Mouse (Mus musculus) thymus, postnatal 25 days (tissue): ENCODE measurements around the gene Ptcra.
"Not testable (repeated sequence)": the region's sequence is repeated elsewhere in the genome, so short reads cannot be mapped to it uniquely, and the experiment has no call there.

ENCODE experiments used
- DNase-seq: peaks from one replicate; pipeline ENCODE4 v3.0.0; 2022

Ptcra gene

DNA sequence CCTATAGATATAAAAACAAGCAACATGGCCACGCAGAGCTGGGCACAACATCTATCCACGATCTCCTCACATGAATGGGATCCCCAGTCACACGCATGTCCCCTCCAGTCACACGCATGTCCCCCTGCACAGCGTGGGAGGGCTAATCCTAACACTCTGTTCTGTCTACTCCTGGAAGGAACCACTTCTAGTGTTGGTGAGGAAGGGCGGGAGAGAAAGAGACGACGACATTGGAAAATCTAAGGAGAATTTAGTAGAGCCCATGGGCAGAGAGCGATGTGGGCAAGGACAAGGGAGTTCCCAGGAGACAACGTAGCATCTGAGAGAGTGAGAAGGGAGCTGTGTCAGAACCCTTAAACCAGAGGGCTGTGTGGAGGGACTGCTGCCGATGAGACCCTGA is 7.0 kb upstream of the Ptcra start:
- DNase-seq, result no peak

DNA sequence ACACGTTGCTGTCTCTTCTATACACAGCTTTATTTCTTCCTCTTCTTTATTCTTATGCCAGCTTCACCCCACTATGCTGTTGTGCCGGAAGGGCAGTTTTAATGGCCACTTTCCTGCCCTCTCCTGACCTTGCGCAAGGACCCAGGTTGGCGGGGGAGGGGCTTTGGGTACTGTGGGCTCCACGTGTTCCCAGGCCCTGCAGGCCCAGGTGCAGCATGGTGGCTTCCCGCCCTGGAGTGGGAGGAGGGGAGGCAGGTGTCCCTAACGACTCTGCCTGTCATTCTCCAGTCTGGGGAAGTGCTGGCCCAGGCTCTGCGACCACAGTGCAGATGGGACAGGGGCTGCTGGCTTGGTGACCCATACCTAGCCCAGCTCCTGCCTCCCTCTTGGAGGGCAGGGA is 4.4 kb upstream of the Ptcra start:
- peak; percentile 83 for DNase-seq

DNA sequence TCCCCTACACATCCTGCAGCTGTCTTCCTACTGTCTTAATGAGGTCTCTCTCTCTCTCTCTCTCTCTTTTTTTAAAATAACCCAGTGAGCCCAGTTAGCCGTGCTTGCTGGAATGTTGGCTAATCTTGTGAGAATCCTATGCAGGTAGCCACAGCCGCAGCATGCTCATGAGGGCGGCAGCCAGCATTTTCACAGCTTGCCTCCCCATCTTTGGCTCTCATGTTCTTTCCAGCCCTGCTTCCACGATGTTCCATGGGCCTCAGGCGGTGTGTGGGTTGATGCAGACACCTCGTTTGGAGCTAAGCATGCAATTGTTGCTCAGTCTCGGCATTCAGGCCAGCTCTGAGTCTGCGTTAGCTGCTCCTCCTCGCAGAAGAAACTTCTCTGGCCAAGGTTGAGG is 1.4 kb upstream of the Ptcra start:
- DNase-seq, result not testable (repeated sequence)

DNA sequence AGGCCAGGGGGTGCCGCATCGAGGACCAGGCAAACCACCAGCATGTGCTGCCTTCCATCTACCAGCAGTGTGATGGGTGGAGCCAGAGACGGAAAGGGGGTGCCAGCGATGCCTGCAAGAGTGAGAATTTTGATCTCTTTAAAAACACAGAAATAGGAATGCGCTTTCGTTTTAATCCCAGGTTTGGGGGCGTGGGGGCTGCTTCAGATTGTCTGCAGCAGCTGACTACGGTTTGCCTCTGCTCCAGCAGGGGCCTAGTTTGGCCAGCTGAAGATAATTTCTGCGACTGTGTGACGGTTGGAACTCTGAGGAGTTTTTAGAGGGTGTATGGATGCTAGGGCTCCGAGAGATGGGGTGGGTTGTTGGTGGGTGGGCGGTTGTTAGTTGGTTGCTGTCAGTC is 4.8 kb downstream of the Ptcra start:
- DNase-seq, result no peak

DNA sequence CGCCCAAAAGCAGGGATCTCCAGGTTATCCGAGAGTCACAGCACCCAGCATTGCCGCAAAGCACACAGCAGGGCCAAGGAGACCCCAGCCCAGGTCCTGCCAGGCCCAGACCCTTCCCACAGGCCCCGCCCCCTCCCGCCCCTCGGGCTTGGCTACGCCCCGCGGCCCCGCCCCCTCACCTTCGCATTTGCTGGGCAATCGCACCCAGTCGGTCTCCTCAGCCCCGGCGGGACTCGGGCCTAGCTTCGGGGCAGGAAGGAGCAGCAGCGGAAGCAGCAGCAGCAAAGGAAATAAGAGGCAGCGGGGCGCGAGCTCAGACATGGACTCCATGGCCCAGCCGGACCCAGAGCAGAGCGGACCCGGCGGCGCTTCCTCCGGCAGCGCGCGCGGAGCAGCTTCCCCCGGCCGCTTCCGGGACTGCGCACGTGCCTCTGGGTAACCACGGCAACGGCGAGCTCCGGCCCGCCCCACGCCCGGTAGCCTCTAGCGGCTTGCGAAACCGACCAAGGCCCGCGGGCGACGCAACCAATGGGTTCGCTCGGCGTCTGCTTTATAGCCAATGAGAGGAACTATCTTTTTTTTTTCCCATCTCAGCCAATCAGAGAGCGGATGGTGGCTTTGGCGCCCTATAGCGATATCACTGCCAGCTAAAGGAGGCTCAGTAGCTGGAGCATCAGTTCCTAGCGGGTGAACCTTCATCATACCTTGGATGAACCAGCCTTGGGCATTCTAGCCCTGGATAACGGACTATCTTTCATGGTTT is 11.5 kb downstream of the Ptcra start, which contains the start of gene Cnpy3:
Cnpy3 (minus strand) TSS at position 421 of the 763 bp plus-strand sequence.
- peak; percentile 96 for DNase-seq

DNA sequence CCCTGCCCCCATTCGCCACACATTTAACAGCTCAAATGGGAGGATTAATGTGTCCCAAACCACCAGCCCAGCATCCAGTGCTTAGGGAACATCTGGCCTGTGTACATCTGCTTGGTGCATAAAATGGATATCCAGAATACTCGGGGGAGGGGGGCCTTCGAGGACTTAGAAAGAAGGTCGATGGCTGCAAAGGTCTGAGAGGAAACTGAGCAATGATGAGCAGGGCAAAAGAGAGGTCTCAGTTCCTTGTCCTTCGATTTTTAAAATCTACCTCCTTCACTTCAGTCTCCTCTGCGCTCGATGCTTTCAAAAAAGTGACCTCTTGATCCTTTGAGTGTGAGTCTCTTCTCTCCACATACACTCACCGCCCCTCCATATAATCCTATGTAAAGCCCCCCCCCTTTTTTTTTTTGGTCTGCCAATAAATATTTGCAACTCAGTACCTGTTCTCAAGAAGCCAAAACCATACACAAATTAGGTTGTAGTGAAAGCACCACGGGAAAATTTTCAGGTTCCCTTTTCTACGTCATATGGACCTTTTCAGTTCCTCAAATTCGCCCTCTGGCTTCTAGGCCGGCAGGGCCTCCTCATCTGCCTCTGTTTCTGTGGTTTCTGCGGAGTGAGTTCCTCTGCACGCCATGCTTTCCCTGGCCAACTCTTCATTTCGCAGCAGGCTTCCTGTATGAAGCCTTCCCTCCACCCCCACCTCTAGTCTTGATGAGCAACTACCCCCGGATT is 12.3 kb downstream of the Ptcra start:
- DNase-seq, result no peak

DNA sequence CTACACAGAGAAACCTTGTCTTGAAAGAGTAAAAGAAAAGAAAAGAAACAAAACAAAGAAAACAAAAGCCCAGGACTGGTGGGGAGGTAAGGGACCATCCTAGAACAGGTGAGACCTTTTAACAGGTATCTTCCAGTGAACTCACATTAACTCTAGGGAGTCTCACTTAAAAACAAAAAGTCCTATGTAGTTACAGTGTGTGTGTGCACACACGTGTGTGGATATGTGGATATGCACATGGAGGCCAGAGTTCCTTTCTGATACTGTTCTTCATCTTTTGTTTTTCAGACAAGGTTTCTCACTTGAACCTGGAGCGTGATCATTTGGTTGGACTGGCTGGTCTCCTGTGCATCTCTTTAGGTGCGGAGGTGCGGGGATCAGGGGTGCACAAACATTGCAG is 12.9 kb downstream of the Ptcra start:
- no peak for DNase-seq

DNA sequence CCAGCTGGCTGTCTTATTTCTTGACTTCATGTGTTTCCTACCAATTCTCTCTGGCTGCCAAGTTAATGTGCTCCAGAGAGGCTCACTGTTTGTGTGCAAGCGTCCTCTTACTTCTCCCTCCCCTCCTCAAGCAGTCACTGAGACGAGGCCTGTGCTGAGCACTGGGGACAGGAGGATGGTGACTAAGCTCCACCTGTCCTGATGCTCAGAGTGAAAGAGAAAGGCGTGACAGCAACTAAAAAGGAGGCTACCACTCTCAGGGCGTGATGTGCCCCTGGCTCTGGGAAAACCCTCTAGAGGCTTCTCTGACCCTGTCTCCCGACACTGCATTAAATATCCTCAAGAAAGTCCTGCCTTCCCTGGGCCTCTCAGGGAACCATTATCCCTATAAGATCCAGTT is 14.2 kb downstream of the Ptcra start:
- DNase-seq, result no peak

DNA sequence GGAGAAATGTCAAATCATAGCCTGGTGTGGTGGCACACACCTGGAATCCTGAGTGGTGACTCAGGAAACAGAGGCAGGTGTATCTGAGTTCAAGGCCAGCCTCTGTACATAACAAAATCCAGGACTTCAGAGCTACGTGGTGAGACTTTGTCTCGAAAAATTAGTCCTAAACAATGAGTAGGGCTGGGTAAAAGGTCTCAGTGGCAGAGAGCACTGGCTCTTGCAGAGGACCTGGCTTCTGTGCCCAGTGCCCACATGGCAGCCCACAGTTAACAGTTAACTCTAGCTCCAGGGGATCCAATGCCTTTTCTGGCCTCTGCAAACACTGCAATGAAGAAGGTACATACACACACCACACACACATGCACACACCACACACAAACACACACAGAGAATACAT is 15.7 kb downstream of the Ptcra start:
- no peak for DNase-seq

DNA sequence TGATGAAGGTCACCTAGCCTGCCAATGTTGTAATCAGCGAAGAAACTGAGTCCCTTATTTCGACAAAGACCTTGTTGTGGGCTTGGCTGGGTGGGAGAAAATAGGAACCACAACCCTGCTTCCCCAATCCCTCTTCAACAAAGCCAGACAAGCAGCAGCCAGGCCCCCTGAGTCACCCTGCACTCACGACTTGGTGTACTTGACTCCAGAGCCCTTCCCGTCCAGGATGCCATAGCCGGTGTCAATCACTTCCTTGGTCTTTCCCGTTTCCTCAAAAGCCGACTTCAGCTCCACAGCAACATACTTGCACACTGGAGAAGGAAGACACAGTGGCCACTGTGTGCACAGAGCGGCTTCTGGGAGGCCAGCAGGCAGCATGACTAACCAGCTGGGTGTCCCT is 16.3 kb downstream of the Ptcra start:
- DNase-seq, result no peak

DNA sequence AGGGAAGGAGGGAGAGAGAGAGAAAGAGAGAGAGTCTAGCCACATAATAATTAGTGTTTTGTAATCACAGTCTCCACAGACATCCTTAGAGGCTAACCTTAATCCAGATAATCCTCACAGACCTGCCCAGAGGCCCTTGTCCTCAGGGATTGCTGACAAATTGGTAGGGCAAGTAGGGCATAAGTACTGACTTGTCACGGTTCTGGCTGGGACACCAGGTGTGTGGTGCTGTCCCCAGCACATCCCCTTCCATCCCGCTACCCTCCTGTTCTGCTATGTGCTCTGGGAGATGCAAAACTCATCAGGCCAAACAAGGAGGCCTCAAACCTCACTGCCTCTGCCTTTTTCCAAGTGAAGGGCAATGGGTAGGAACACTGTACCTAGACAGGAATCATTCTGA is 18.0 kb downstream of the Ptcra start:
- DNase-seq, result no peak

DNA sequence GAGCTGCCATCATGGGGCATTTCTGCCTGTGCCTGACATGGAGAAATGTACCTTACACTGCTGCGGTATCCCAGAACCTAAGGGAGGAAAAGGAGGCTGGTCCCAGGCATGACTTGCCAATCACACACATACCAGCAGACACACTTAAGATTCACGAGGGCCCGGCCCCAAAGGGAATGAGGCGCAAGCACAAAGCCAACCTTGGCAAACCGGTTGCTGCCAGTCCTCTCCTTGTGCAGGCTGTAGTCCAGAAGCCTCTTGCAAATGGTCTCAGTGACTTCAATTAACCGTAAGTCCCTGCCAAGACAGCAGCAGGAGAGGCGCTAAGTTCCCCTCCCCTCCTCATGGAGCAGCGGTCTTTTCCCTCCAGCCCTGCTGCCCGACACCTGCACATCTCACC is 20.5 kb downstream of the Ptcra start:
- DNase-seq, result no peak

DNA sequence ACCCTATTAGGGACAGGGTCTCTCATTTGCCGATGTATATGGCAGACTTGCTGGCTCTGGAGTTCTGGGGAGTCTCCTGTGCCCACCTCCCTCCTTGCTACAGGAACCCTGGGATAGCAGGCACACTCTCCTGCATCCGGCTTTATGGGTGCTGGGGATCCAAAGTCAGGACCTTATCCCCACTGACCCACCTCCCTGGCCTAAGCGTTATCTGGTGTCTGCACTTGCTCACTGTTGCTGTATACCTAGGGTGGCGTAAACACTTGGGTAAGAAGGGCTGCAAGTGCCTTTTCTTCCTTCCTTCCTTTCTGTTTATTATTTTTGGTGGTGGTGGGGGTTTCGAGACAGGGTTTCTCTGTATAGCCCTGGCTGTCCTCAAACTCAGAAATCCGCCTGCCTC is 22.2 kb downstream of the Ptcra start:
- DNase-seq, result no peak

DNA sequence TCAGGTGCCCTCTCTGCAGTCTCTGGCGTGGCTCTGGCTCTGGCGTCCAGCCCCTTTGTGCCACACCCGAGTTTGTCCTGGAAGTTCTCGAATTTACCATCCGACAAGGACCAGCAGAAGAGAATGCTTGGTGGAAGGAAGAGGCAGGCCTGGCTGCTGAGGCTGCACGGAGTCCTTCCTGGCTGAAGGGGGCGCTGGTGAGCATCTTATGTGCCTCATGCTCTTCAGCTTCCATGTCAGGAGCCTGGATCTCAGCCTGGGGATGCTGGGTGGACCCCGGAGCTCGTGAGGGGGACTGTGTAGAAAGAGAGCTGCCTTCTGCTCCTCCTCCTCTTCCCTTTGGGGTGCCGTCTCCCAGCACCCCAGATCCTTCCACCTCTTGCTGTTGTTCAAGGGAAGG is 27.4 kb downstream of the Ptcra start:
- DNase-seq, result peak; percentile 53

DNA sequence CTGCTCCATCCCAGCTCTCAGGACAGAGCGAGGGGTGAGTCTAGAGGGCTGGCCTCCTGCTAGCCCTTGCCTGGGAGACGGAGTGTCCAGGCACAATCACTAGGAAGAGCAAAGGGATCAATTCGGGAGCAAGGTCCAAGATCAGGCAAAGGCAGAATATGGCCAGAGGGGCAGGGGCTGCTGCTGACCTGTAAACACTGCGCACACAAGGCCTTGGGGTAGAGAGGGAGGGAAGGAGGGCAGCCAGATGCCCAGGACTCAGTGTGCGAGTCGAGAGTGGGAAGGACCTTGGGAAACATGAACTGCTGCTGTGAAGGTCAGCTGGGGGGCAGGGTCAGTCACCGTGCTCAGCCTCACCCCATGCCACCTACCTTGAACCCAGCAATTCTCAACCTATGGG is 28.2 kb downstream of the Ptcra start:
- DNase-seq, result no peak

DNA sequence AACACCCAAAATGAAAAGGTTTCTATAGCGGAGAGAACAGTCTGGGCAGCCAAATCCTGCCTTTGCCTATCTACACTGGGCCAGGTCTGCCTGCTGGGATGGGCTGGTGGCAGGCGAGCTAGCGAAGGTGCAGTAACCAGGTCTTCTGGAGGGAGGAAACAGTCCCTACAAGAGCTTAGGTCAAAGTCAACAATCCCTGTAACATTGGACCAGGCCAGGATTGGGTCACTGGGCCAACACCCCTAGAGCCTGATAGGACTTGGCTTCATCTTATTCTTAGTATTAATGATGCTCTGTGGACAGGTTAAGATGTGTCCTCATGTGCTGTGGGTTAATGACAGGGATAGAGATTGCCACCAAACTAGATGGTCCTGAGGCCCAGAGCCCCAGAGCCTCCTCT is 29.5 kb downstream of the Ptcra start:
- DNase-seq, result no peak

DNA sequence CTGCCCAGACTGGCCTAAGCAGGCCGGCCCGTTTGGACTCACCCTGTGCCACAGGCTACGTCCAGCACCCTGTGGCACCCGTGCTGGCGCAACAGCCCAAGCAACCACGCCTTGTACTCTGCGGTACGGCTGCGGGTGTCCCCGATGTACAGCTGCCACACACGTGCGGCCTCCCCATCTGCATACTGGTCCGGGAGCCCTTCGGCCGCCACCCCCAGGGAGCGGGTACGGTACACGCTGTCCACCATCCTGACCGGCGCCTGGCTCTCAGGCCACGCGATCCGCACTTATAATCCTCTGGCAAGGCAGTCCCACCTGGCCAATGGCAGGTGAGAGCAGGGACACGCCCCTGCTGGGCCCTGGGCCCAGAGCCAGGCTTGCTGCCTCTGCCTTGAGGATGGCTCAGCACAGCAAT is 34.6 kb downstream of the Ptcra start, which contains the start of gene Gnmt:
Gnmt (minus strand) TSS at position 265 of the 415 bp plus-strand sequence.
- no peak for DNase-seq

DNA sequence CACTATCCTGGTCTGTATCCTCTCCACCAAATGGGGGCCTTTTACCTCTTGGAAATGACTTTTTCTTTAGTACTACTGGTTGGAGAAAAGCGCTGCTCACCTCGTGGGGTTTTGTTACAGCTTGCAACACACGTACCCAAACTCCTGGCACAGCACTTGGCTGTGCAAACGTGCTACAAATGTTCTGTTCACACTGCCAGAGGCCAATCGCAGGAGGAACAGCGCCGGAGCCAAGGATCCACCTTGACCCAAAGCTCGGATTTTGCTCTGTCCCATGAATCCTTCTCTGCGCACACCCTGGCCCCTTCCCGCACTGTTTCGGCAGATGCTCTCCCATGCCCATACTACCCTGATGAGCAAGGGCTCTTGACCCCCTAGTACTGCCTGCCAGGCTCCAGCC is 35.0 kb downstream of the Ptcra start:
- no peak for DNase-seq

DNA sequence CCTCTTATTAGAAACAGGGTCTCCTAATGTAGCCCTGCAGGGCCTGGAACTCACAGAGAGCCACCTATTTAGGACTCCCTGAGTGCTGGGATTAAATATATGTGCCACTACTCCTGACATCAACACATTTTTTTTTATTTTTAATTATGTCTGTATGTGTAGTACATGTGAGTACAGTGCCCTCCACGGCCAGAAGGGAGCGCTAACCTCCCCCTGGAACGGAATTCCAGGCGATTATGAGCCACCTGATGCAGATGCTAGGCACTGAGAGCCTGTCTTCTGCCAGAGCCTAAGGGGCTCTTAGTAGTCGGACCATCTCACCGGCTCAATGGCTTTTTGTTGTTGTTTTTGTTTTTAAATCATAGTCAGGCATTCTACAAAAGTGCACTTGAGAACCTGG is 35.5 kb downstream of the Ptcra start:
- DNase-seq, result peak; percentile 38

DNA sequence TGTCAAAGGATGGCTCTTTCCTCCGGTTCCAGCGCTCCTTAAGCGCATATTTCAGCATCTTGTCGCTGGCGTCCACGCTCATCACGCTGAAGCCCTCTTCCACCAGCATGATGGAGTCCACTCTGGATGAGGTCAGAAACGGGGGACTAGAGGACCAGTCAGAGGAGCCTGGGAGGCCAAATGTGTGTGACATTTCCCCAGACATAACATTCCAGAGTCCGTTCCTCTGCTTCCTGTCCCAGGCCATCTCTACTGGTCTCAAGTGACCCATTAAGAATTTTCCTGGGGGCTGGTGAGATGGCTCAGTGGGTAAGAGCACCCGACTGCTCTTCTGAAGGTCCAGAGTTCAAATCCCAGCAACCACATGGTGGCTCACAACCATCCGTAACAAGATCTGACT is 36.2 kb downstream of the Ptcra start:
- no peak for DNase-seq

DNA sequence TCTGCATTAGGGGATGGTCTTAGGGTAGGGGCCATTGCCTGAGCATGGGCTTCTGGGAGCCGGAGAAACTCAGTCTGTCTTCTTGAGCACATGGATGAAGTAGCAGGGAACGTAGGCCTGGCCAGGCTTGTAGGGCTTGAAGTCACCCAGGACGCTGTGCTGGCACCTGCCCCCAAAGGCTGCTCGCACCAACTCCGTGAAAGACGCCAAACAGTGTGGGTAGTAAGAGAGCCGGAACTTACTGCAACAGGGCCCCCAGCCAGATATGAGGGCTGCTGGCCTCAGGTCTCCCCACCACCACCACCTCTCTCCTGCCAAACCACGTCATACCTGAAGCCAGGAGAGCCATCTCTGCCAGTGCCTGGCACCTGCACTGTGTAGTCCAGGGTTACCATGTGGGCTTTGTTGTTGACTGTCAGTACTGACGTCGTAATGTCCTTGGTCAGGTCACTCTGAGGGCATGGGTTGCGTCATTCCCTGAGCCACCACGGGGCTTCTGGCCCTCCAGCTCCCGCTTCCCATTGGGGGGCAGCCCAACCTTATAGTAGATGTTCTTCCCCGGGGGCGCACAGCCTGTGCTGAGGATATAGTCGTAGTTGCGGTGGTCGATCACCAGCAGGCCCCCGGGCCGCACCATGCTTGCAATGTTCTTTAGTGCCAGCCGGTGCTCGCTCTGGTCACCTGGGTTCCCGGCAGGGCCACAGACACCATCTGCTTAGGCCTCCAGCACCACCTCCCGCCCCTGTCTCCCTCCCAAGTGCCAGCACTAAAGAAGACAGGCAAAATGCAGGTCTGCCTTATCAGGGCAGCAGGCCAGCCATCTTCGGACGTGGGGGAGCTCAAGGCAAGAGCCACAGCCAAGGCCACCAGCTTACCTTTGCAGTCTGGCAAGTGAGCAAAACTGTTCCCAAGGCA is 37.5 kb downstream of the Ptcra start:
- DNase-seq, result no peak

DNA sequence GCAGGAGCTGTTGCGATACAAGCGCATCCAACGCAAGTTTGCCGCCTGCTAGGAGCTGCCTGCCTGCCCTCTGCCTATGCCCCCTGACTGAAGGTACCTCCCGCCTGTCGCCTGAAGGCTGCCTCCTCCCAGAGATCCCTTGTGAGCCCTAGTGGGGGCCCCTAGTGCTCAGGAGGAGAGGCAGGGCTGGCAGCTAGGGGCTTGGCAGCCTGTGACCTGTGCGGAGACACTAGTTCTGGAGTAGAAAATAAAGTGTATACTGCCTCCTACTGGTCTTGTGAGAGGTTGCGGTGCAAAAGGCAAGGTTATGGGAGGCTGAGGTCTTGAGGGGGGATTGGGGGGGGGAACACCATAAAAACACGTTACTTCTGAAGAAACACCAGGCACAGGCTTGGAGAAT is 38.2 kb downstream of the Ptcra start:
- DNase-seq, result peak; percentile 64

DNA sequence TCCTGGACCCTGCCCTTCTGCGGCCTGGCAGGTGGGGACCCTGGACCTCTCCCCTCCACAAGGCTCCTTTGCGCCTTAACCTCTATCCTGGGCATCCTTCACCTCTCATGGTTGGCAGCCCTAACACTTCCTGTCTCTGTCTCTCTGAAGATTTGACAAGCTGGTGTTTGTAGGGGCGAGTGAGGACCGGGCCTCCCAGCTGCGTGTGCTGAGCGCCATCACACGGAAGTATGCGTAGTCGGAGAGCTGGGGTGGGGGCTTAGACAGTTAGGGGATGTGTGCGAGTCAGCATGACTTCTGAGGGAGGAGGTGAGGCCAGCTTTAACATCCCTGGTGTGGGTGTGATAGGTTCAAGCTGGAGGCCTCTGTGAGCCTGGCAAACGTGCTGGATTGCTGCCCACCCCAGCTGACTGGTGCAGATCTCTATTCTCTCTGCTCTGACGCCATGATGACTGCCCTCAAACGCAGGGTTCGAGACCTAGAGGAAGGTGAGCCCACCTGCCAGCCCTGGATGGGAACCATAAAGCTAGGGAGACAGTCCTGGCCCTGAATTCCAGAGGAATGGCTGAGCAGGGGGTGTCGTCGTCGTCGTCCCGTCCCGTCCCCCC is 38.9 kb downstream of the Ptcra start:
- DNase-seq, result no peak
